Mouse (Mus musculus) myocyte (in vitro differentiated cells): ENCODE measurements around the gene Exph5.

Experiments
- CEBPB ChIP-seq: IDR thresholded peaks from 2 replicates; pipeline ENCODE4 v1.6.1; 2011; ENCODE audit warnings: mild to moderate bottlenecking, moderate library complexity; ENCODE audit not compliant: poor library complexity, insufficient read depth, severe bottlenecking
- E2F4 ChIP-seq: IDR thresholded peaks from one replicate; pipeline ENCODE4 v1.6.1; 2011; ENCODE audit warnings: mild to moderate bottlenecking, control low read depth, moderate library complexity; ENCODE audit not compliant: insufficient read depth
- MAX ChIP-seq: IDR thresholded peaks from one replicate; pipeline ENCODE4 v1.6.1; 2011; ENCODE audit warnings: low read depth, mild to moderate bottlenecking, control low read depth
- MYOD1 ChIP-seq, 3 experiments: IDR thresholded peaks; one replicate each; pipeline ENCODE4 v1.6.1; 2011; ENCODE audit warnings: control low read depth in 2 of 3, low read depth in 2 of 3, mild to moderate bottlenecking in 2 of 3, moderate library complexity in 1 of 3; ENCODE audit not compliant: insufficient read length in 2 of 3, control insufficient read depth in 1 of 3
- MYOG ChIP-seq, 3 experiments: IDR thresholded peaks; one replicate each; pipeline ENCODE4 v1.6.1; 2011; ENCODE audit warnings: control low read depth in 2 of 3, low read depth in 2 of 3, mild to moderate bottlenecking in 2 of 3; ENCODE audit not compliant: insufficient read length in 2 of 3, control insufficient read depth in 1 of 3, insufficient read depth in 1 of 3
- POLR2A ChIP-seq: IDR thresholded peaks from one replicate; pipeline ENCODE4 v1.6.1; 2011; ENCODE audit warnings: low read depth, mild to moderate bottlenecking, control low read depth, moderate library complexity; ENCODE audit not compliant: insufficient read length
- POLR2AphosphoS2 ChIP-seq: IDR thresholded peaks from one replicate; pipeline ENCODE4 v1.6.1; 2011; ENCODE audit warnings: low read depth, control low read depth; ENCODE audit not compliant: insufficient read length
- TCF12 ChIP-seq: IDR thresholded peaks from one replicate; pipeline ENCODE4 v1.6.1; 2011; ENCODE audit warnings: mild to moderate bottlenecking, control low read depth; ENCODE audit not compliant: poor library complexity, insufficient read depth, severe bottlenecking
- USF1 ChIP-seq: IDR thresholded peaks from one replicate; pipeline ENCODE4 v1.6.1; 2011; ENCODE audit warnings: low read depth, mild to moderate bottlenecking, control low read depth, moderate library complexity

DNA sequence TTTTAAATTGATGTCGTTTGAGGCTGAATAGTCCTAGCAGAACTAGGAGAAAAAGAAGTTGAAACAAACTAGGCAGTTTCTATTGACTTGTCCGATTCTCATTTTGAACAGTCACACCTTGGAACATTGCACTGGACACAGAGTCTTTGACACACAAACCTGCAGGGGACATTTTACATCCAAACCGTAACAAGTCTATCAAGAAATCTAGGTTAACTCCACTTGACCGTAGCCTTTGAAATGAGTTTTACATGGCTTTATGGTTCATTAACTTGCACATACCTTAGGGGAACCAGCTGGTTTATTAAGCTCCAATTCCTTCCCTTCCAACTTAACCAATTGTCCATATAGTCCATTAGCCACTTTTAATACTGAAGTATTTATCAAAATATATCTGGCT, 99.2 kb downstream of the Exph5 start:
- TF ChIP-seq POLR2A (no peak), USF1 (no peak), E2F4 (no peak), MAX (no peak), MYOG (IDR thresholded peaks at IDR 0.05; ENCODE audit: control insufficient read depth in 1 of 3, insufficient read depth in 1 of 3, insufficient read length in 2 of 3, low read depth in 2 of 3) (no peak), MYOD1 (IDR thresholded peaks at IDR 0.05; ENCODE audit: control insufficient read depth in 1 of 3, insufficient read length in 2 of 3, low read depth in 2 of 3) (no peak), TCF12 (no peak), POLR2AphosphoS2 (no peak), CEBPB (no peak)
